Mouse (Mus musculus) MEL (cell line): ENCODE results near the gene Yes1.

Experiments used
- CTCF ChIP-seq, 3 experiments: IDR thresholded peaks in 2 of 3; conservative IDR thresholded peaks in 1 of 3; 2 replicates each; pipeline ENCODE4 v1.5.1; 2011 to 2012; ENCODE audit warnings: low read length in 3 of 3, low read depth in 2 of 3, mild to moderate bottlenecking in 2 of 3, improper control_type of control experiment in 1 of 3, inconsistent platforms in 1 of 3, mixed read lengths in 1 of 3, moderate library complexity in 1 of 3; ENCODE audit not compliant: control insufficient read depth in 1 of 3, insufficient read depth in 1 of 3, poor library complexity in 1 of 3, severe bottlenecking in 1 of 3
- E2F4 ChIP-seq: IDR thresholded peaks from 2 replicates; pipeline ENCODE4 v1.6.1; 2011; ENCODE audit warnings: low read depth, low read length, improper control_type of control experiment, borderline replicate concordance
- POLR2A ChIP-seq, 2 experiments: IDR thresholded peaks; 2 replicates each; pipeline ENCODE4 v1.6.1; 2011 to 2012; ENCODE audit warnings: low read length in 2 of 2, mild to moderate bottlenecking in 2 of 2, control low read depth in 1 of 2, improper control_type of control experiment in 1 of 2, low read depth in 1 of 2, moderate library complexity in 1 of 2; ENCODE audit not compliant: control insufficient read depth in 1 of 2, insufficient read depth in 1 of 2, poor library complexity in 1 of 2
- RAD21 ChIP-seq: IDR thresholded peaks from 2 replicates; pipeline ENCODE4 v1.6.1; 2011; ENCODE audit warnings: mild to moderate bottlenecking, low read depth, low read length, improper control_type of control experiment
- ZMIZ1 ChIP-seq: IDR thresholded peaks from 2 replicates; pipeline ENCODE4 v1.6.1; 2012; ENCODE audit warnings: low read depth, mild to moderate bottlenecking, inconsistent platforms, low read length, improper control_type of control experiment, moderate library complexity

DNA sequence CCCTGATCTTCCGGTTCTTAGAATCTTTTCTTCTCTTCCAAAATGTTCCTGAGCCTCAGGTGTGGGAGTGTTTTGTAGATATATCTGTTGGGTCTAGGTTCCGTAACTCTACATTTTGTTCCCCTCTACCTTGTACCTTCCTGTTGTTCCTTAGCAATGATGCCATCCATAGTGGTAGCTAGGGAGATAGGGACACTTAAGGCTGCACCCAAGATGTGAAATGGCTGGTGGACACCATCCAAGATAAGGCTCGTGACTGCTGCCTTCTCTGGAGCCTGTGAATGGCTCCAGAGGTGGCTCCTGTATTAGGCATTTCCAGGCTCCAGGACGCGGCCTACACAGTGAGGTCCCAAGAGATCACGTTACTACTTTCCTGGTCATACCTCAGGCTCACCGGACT is 117.3 kb downstream of the Yes1 start:
- TF ChIP-seq CTCF (IDR thresholded peaks at IDR 0.05 in 2 of 3, conservative IDR thresholded peaks at IDR 0.05 in 1 of 3; ENCODE audit: control insufficient read depth in 1 of 3, insufficient read depth in 1 of 3, low read depth in 2 of 3, low read length in 3 of 3, poor library complexity in 1 of 3, severe bottlenecking in 1 of 3) (no peak), RAD21 (no peak), ZMIZ1 (no peak), POLR2A (IDR thresholded peaks at IDR 0.05; ENCODE audit: control insufficient read depth in 1 of 2, insufficient read depth in 1 of 2, low read depth in 1 of 2, low read length in 2 of 2, poor library complexity in 1 of 2) (no peak), E2F4 (no peak)
